Mouse (Mus musculus) layer of hippocampus, adult 6 months (tissue): ENCODE results near the gene Gm10424. TPM values are rescaled to one million over a fixed set of nuclear protein-coding genes. Genes with fewer than 3 reads are reported as not detected.

Source experiments
- long read RNA-seq, 2 experiments: library from polyadenylated mRNA; unstranded; transcript quantifications; one replicate each; pipeline ENCODE4 v2.0.0; 2019 to 2020
- polyA plus RNA-seq: library from polyadenylated mRNA; unstranded; fragments of <200 nt; fragmentation: Nextera tagmentation; gene quantifications from 2 replicates; pipeline ENCODE4 v1.2.3, GENCODE M21; 2021

Gm10424 gene
- not detected in 2 replicates for polyA plus RNA-seq
- long read RNA-seq, experiment 1, result 0 reads
- long read RNA-seq, experiment 2, result 0 reads

DNA sequence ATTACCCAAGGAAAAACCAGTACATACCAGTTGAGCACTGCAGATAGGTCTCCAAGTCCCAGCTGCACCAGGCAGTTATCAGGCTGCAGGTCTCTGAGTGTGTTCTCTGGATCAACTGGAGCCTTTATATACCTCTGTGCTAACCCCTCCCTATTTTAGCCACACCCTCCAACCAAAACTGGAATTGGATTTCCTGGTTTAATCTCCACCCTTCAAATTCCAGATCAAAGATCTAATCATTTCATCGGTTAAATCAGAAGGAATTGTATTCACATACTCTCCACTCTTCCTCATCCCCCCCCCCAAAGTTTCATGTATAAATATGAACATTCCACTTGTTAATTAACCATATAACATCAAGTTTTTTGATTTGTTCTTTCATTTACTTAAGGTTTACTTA, at the start of gene Gm10424:
Gene Gm10424, minus strand, starts transcription at position 101 of the 400 bp plus-strand sequence.

GRCm38 (mm10) chr5:95305611-95306010, 33.0 kb upstream of the Gm10424 start, which contains the start of gene Gm3259:
Gm3259 (plus strand) TSS chr5:95305911.

Other genes with a start within 250 kb of the Gm10424 start
- gene Gm7942, start 165.8 kb downstream of the Gm10424 start, polyA plus RNA-seq, result not detected in 2 replicates
- not detected in 2 replicates for gene Gm16513, start 90.1 kb downstream of the Gm10424 start, polyA plus RNA-seq
- gene Gm3259, start 33.1 kb upstream of the Gm10424 start, polyA plus RNA-seq, result not detected in 2 replicates
- gene D5Ertd577e, start 184.0 kb upstream of the Gm10424 start, polyA plus RNA-seq, result not detected in 2 replicates
- not detected in 2 replicates for gene Gm3286, start 238.0 kb upstream of the Gm10424 start, polyA plus RNA-seq